Mouse (Mus musculus) heart, postnatal 0 days (tissue): ENCODE results near the gene Acad9. TPM values are rescaled to one million over a fixed set of nuclear protein-coding genes. Genes with fewer than 3 reads are reported as not detected.

Source experiments
- ATAC-seq: fragments of 200-750 bp; cut with Nextera tagmentation; 2 replicates; pipeline ENCODE4 v1.8.0; 2017; ENCODE audit warnings: low read depth, moderate number of reproducible peaks, moderate library complexity; ENCODE audit not compliant: insufficient read depth
- DNase-seq: peaks from one replicate; pipeline ENCODE4 v3.0.0-alpha.2; 2016; ENCODE audit warnings: low spot score
- H3K27ac ChIP-seq: fragments of 300-500 bp; sonication (generic); 2 replicates; pipeline ENCODE4 v1.5.1; 2014; ENCODE audit warnings: low read depth, mild to moderate bottlenecking
- H3K27me3 ChIP-seq: fragments of 300-500 bp; sonication (generic); 2 replicates; pipeline ENCODE4 v1.6.1; 2014; ENCODE audit warnings: low read length, mixed read lengths; ENCODE audit not compliant: control insufficient read depth, insufficient read depth
- H3K36me3 ChIP-seq: fragments of 300-500 bp; sonication (generic); replicated peaks from 2 replicates; pipeline ENCODE4 v1.6.1; 2014; ENCODE audit warnings: low read length, mixed read lengths; ENCODE audit not compliant: control insufficient read depth, insufficient read depth
- H3K4me1 ChIP-seq: fragments of 300-500 bp; sonication (generic); 2 replicates; pipeline ENCODE4 v1.6.1; 2014; ENCODE audit warnings: antibody characterized with exemption; ENCODE audit not compliant: control insufficient read depth, insufficient read depth
- H3K4me2 ChIP-seq: fragments of 300-500 bp; sonication (generic); 2 replicates; pipeline ENCODE4 v1.6.1; 2014; ENCODE audit warnings: low read depth, mild to moderate bottlenecking, low read length, moderate library complexity
- H3K4me3 ChIP-seq: fragments of 300-500 bp; sonication (generic); 2 replicates; pipeline ENCODE4 v1.5.1; 2014; ENCODE audit warnings: low read depth, low read length
- H3K9ac ChIP-seq: fragments of 300-500 bp; sonication (generic); replicated peaks from 2 replicates; pipeline ENCODE4 v1.6.1; 2014; ENCODE audit warnings: low read depth, low read length, mixed read lengths
- H3K9me3 ChIP-seq: fragments of 300-500 bp; sonication (generic); replicated peaks from 2 replicates; pipeline ENCODE4 v1.6.1; 2016; ENCODE audit warnings: low read length; ENCODE audit not compliant: control insufficient read depth
- CTCF ChIP-seq: IDR thresholded peaks from 2 replicates; pipeline ENCODE4 v1.5.1; 2016; ENCODE audit warnings: antibody characterized with exemption, control low read depth, low read depth
- EP300 ChIP-seq: IDR thresholded peaks from 2 replicates; pipeline ENCODE4 v1.6.1; 2016; ENCODE audit warnings: antibody characterized with exemption, low read depth
- WGBS: fragments of 180-500 bp; shearing (Covaris S2); extraction: QIAGEN DNeasy Blood & Tissue Kit; methylation state at CpG from one replicate; pipeline ENCODE4 v1.1.7; 2014; 5-methylcytosine and 5-hydroxymethylcytosine counted together
- polyA plus RNA-seq: library from polyadenylated mRNA; unstranded; fragments of >200 nt; fragmentation: Nextera tagmentation; extraction: Ambion mirVana; gene quantifications from 2 replicates; pipeline ENCODE4 v1.2.1, GENCODE M21; 2015
- total RNA-seq: library from RNA; depleted of rRNA; stranded (reverse); fragments of >200 nt; gene quantifications from 2 replicates; pipeline ENCODE4 v1.2.3, GENCODE M21; 2014; ENCODE audit warnings: low replicate concordance

The Acad9 gene
- total and polyA plus RNA-seq, 2 experiments from 2014 or later, result 90.2 to 96.4 TPM

DNA sequence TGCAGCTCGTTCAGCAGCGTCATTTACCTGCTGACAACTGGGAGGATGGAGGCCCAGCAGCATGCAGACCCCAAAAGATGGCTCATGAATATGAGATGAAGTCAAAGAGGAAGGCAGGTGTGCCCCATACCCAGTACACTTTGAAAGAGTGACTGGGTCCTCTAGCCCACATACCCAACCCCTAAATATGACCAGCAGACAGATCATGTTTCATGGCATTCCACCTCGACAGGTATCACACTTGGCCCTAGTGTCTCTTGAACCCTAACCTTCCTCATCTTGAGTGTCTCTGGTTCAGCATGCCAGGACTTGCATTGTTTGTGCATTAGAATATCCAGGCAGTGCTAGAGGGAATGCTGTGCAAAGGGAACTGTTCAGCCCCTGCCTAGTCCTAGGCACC lies 11.6 kb downstream of the Acad9 start:
- DNase-seq, result no peak
- no peak for ATAC-seq
- Histone ChIP-seq H3K4me2 (no peak overlapping the region), H3K27me3 (no peaks in the 10 kb centered on the region), H3K9ac (no peak overlapping the region), H3K9me3 (no peaks in the 10 kb centered on the region), H3K4me1 (no peaks in the 10 kb centered on the region), H3K4me3 (no peak overlapping the region), H3K36me3 (peaks cover 91% of the 10 kb centered on the region), H3K27ac (no peak overlapping the region)
- no peak for TF ChIP-seq EP300
- TF ChIP-seq CTCF, result no peak
- 89% methylated on average over 3 of the region's 3 CpGs for WGBS

- DNase-seq (no peak), ATAC-seq (no peak)
- no peaks in the 10 kb centered on the region for H3K27me3 ChIP-seq
- H3K9me3 ChIP-seq, result no peaks in the 10 kb centered on the region
- H3K27ac ChIP-seq, result no peak overlapping the region
- 89% methylated on average over 5 of the region's 5 CpGs for WGBS
- no peaks in the 10 kb centered on the region for H3K4me1 ChIP-seq
- H3K4me2 ChIP-seq, result no peak overlapping the region
- TF ChIP-seq EP300 (no peak), CTCF (no peak)
- H3K36me3 ChIP-seq, result peaks cover 94% of the 10 kb centered on the region
- no peak overlapping the region for H3K9ac ChIP-seq
- no peak overlapping the region for H3K4me3 ChIP-seq
Measured at GRCm38 (mm10) chr3:36079886-36080285, 14.1 kb downstream of the Acad9 start.

- Histone ChIP-seq H3K9me3 (no peaks in the 10 kb centered on the region), H3K4me1 (no peaks in the 10 kb centered on the region), H3K4me2 (no peak overlapping the region), H3K27me3 (no peaks in the 10 kb centered on the region), H3K27ac (no peak overlapping the region), H3K36me3 (peaks cover 94% of the 10 kb centered on the region), H3K4me3 (no peak overlapping the region), H3K9ac (no peak overlapping the region)
- no peak for TF ChIP-seq CTCF
- no peak for TF ChIP-seq EP300
- DNase-seq (no peak), ATAC-seq (no peak)
- WGBS, result 91% methylated on average over 5 of the region's 5 CpGs
Measured at GRCm38 (mm10) chr3:36080741-36081140, 15.0 kb downstream of the Acad9 start.

- Histone ChIP-seq H3K9me3 (no peaks in the 10 kb centered on the region), H3K9ac (no peak overlapping the region)
- ATAC-seq, result no peak
Measured at GRCm38 (mm10) chr3:36082843-36083242, 17.1 kb downstream of the Acad9 start.

GRCm38 (mm10) chr3:36083381-36083780 lies 17.6 kb downstream of the Acad9 start:
- 89% methylated on average over 7 of the region's 7 CpGs for WGBS
- Histone ChIP-seq H3K27ac (no peak overlapping the region), H3K9me3 (no peaks in the 10 kb centered on the region), H3K27me3 (no peaks in the 10 kb centered on the region), H3K4me3 (no peak overlapping the region), H3K9ac (no peak overlapping the region), H3K4me1 (no peaks in the 10 kb centered on the region), H3K4me2 (no peak overlapping the region), H3K36me3 (peaks cover 88% of the 10 kb centered on the region)
- DNase-seq, result no peak
- no peak for ATAC-seq
- TF ChIP-seq EP300, result no peak
- no peak for TF ChIP-seq CTCF

More at GRCm38 (mm10) chr3:36082843-36083242, 17.1 kb downstream of the Acad9 start:
- no peaks in the 10 kb centered on the region for H3K27me3 ChIP-seq
- no peaks in the 10 kb centered on the region for H3K4me1 ChIP-seq
- H3K4me2 ChIP-seq, result no peak overlapping the region
- no peak overlapping the region for H3K27ac ChIP-seq
- 94% methylated on average over 4 of the region's 4 CpGs for WGBS
- H3K36me3 ChIP-seq, result peaks cover 88% of the 10 kb centered on the region
- no peak for DNase-seq
- TF ChIP-seq EP300 (no peak), CTCF (no peak)
- no peak overlapping the region for H3K4me3 ChIP-seq

DNA sequence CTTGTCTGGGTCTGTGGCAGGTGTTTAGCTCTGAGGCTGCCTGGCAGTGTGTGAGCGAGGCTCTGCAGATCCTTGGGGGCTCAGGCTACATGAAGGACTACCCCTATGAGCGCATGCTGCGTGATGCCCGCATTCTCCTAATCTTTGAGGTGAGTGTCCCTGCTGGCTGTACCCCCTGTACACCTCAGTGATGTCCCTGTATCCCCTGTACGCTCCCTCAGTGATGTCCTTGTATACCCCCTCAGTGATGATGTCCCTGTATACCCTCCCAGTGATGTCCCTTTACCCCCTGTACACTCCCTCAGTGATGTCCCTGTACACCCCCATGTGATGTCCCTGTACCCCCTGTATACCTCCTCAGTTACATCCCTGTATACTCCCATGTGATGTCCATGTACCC lies 19.6 kb downstream of the Acad9 start:
- no peaks in the 10 kb centered on the region for H3K4me1 ChIP-seq
- no peak overlapping the region for H3K27ac ChIP-seq
- no peak overlapping the region for H3K4me2 ChIP-seq
- no peaks in the 10 kb centered on the region for H3K27me3 ChIP-seq
- 88% methylated on average over 5 of the region's 5 CpGs for WGBS
- H3K36me3 ChIP-seq, result peaks cover 88% of the 10 kb centered on the region
- H3K9me3 ChIP-seq, result no peaks in the 10 kb centered on the region
- H3K9ac ChIP-seq, result no peak overlapping the region
- ATAC-seq, result no peak
- DNase-seq, result no peak
- no peak overlapping the region for H3K4me3 ChIP-seq
- TF ChIP-seq EP300, result no peak
- no peak for TF ChIP-seq CTCF
